Mouse (Mus musculus) forelimb bud, embryonic 11.5 days (tissue): ENCODE results near the gene Rbm5.

Source experiments
- DNase-seq: peaks from one replicate; pipeline ENCODE4 v3.0.0-alpha.2; 2012; ENCODE audit warnings: low read depth, low spot score

Gene Rbm5

DNA sequence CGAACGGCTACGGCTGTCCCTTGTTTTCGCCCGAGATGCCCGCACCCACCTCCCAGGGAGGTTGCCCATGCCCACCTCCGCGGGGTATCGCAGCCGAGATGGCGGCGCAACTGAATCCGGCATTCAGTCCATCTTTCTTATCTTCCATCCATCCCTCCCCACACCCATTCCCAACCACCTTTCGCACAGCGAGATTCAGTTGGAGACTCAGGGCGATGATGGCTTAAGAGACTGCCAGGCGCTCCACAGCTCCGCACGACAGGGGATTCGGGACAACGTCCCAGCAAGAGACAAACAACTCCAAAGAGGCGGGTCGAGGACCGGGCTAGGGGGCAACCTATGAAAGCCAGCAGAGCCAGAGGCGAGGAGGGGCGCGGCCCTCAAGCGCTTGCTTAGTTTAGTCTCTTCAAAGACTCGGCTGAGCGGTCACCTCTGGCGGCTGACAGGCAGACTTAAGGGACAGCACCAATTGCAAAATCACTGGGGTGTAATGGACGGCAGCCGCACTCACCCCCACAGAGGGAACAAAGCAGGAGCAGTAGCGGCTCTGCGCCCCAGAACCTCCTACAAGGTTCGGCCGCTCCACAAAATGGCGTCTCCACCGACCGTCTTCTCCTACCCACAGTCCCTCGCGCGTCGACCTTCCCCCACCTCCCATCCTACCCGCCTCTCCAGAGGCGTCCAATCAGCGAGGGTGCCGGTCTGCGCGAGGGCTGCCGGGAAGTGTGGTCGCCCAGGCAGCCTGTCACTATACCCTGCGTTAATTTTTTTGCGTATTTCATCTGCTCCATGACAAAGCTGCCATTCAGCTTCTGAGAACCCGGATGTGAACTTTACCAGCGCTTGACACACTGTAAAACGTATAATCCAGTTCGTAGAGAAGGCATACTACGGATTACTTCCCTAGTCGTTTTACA, at the start of gene Rbm5:
Rbm5 (minus strand) TSS at position 623 of the 917 bp plus-strand sequence.
- peak; percentile 95 for DNase-seq

DNA sequence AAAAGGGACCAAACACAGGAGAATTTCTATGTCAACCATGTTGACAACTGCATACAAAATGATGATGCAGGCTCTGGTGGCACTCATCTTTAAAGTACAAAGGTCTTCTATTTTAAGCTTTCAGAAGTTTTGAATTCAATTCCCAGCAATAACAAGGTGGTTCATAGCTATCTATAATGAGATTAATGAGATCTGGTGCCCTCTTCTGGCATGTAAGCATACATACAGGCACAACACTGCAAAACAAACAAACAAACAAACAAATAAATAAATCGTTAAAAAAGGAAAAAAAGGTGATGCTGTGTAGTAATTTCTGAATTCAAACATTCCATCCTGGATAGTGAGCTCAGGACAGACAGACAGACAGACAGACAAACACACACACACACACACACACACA, 41.3 kb upstream of the Rbm5 start:
- DNase-seq: no peak

DNA sequence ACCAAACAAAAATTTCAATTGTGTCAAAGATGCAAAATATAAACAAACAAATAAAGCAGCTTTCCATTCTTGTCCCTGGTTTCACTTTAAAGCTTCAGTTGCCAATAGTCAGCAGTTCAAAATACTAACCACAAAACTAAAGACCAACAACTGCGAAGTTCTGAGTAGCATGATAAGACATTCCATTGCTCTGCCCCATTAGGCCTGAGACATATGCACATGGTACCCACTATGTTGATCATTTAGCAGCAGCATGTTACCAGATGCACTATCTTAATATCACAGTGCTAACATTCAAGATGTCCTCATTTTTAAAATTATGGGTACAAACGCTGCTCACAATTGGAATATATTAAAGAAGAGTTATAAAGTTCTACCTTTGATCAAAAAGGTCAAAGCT, 40.2 kb upstream of the Rbm5 start:
- no peak for DNase-seq

DNA sequence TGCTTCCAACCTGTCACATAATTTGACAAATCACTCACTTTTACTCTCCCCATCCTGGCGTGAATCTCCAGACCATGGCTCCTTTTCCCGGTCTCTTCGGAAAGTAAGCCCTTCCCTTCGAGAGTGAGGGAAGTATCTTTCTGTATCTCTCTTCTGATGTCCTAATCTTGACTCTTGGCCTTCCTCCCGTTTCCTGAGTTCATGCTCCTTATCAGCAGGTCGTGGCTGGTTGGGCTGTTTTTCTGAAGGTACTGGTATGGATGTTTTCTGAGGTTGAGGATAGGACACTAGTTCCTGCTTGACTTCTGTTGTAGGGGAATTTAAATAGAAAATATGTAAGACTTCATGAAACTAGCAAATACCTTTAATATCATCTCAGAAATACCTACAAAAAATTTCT, 20.9 kb upstream of the Rbm5 start:
- no peak for DNase-seq

DNA sequence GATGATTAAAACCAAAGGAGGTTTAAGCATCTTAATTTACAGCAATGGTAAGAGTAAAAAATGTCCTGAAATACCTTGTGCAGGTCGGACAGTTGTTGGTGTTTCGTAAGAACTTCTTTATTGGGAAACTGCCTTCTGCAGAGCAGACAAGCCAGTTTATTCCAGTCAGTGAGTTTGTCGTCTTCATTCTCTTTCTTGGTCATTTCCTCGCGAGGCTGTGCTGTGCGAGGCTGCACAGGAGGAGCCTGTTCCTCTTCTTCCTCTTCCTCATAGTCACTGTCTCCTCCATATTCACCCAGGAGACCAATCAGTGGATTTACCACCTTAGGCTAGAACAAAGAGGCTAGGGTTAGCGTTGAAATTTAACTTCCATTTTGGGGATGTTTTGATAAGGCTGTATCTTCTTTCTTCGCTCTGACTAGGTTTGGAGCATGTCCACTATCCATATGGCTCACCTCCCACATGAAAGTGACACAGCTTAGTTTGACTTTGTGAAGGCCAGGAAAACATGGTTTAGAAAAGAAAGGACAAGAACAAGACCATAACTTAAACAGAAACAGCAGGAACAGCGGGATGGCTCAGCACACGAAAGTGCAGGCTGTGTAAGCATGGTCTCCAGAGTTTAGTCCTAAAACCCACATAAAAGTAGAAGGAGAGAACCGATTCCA, 11.9 kb upstream of the Rbm5 start:
- DNase-seq: no peak

DNA sequence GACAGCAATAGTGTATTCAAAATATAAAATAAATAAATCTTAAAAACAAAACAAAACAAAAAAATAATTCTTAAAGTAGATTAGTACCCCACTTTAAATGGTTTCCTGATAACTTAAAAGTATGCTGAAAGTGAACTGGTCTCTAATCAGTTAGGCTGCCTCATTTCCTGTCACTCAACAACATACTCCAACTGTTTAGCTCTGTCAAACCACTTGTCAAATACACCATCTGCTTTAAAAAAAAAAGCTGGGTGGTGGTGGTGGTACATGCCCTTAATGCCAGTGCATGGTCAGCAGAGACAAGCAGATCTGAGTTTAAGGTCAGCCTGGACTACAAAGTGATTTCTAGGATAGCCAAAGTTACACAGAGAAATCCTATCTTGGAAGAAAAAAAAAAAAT, 6.0 kb upstream of the Rbm5 start:
- DNase-seq: no peak

DNA sequence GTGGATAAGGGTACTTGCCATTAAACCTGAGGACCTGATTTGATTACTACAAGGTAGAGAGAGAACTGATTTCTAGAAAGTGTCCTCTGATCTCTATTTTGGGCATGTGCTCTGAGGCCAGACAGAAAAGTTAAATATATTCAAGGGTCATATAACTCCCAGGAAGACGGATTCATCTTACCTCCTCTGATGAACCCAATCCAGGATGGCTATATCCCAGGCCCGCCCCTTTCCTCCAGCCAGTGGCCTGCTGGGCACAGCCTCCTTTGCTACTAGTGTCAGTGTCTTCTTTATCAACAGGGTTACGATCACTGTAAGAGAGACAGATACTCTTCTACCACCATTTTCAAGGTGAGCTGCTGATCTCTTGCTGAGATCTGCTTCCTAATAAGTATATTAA, 3.6 kb upstream of the Rbm5 start:
- DNase-seq: no peak

DNA sequence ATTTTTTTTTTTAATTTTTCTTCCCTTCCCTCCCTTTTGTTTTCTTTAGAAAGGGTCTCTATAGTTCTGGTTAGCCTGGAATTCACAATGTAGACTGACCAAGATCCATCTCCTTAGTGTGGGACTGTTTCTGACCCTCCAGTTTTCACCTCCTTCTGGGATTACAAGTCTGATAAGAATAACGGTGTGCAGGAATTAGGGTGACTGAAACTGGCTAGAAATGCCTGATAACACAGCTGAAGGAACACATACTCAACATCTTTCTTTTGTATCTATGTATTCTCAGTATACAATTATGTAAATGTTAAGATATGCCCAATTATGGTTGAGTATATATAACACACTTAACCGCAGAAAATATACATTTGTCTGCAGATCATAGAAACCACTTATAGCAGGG, 986 bp upstream of the Rbm5 start:
- DNase-seq: no peak

DNA sequence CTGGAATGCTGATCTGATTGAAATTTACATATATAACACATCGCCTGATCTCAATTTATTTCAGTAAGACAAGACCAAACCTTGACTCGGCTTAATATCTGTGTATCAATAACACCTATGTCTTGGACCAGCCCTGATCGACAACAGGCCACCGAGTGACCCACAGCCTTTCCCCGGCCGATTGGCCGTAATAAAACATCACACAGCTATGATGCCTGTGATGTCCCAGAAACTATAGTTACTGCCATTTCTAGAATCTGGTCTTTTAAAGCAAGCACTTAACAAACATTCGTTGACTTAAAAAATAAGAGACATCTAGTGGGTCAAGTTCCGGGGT, 791 bp downstream of the Rbm5 start:
- DNase-seq: no peak

DNA sequence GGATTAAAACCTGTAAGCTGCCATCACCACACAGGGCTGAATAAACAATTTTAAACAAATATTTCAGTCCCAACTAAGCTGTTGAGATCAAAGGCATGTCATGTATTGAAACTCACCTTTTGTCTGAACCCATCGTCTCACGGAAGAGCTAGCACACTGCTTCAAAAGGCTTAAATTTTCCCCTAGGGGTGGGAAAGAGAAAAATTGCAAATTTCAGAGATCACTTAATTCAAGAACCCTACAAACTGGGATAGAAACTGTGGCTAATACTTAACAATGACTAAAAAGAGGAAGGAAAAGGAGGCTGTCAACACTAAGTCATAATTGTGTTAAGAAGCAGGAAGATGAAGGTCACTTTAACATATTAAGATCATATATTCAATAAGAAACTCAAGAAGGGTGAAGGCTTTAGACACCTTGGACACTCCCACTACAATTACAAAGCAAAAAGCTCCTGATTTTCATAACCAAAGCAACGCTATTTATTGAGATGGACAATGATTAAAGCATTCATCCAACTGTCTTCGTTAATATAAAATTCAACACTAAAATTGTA, 1.3 kb downstream of the Rbm5 start:
- no peak for DNase-seq

DNA sequence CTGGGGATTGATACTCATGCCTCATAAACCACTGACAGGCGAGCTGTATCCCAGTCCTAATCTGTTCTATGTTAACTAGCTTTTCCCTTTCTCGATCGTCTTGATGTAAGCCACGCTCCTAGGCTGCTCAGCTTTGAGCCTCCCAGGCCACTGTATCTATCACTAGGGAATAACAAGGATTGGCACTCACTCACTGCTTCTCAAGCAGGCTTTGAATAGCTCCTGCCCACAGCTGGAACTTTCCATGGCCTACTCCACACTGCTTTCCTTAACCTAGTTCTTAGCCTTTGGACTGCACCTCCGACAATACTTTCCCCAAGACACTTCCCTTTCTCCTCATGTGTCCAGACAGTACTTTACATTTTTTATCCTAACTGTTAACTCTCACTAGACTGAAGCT, 1.9 kb downstream of the Rbm5 start:
- no peak for DNase-seq

DNA sequence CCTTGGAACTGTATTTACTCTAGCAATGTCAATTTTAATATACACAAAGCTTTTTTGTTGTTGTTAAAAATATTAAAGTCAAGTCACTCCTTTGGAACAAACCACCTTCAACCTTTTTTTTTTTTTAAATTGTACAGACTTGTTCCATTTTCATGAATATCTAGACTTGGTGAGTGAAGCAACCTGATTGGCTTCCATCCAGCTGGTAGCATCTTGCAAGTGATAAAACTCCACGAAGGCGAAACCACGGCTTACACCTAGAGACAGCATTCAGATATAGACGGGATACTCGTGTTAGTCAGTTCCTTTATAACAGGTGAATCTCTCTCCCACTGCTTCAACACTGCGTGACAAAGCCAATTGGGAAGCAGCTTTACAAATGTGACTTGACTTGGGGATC, 11.2 kb downstream of the Rbm5 start:
- DNase-seq: no peak

DNA sequence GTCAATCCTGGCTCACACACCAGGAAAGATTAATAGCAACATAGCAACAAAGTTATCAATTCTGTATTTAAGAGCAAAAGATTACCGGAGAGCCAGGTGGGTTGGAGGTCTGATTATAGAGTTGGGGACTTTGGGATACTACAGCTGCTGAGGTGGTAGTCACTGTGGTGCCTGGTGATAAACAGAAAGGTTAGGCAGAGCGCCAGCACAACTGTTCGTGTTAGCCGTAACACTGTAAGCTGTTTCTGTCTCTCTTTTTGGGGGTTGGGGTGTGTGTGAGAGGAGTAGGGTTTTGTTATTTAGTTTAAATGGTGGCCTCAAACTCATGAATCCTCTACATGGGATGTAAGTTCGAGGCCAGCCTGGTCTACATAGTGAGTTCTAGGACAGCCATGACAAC, 20.4 kb downstream of the Rbm5 start:
- no peak for DNase-seq

DNA sequence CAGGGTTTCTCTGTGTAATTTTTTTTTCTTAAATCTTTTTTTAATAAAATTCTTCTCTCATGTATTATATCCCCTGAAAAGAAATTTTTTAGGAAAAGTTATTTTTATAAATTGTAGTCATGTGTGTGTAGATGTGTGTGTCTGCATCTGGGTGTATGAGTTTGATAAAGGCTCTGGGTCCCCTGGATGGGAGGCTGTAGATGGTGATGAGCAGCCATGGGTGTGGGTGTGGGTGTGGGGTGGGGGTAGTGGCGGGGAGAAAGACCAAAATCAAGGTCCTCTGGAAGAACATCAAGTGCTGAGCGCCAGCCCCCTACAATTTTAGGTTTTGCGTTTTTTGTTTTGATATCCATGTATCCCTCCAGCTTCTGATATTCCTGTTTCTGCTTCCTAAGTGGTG, 22.7 kb downstream of the Rbm5 start:
- no peak for DNase-seq

DNA sequence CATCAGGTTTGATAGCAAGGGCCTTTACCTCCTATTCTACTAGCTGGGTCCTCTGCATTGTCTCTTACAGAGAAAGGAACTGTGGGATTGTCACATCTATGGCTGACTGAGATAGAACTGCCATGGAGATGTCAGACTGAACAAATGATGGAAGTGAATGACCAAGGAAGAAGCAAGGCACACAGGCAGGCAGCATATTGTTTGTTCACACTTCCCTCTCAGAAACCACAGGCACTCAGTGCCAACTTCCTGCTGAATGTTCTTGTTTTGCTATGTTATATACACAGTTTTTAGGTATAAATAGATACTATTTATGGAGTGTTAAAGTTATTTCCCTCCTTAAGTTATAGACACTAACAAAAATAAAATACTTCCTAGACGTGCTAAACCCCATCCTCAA, 23.5 kb downstream of the Rbm5 start:
- DNase-seq: no peak

DNA sequence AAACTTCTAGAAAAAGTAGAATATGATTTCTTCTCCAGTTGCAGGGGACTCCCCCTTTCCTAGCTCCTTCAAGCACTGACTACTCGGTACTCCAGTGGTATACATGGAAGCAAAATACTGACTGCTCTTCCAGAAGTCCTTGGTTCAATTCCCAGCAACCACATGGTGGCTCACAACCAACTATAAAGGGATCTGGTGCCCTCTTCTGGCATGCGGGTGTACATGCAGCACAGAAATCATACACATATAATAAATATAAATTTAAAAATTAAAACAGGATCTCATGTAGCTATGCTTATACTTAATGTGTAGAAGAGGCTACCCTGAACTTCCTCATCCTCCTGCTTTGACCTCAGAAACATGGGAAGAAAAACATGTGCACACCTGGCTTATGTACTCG, 24.1 kb downstream of the Rbm5 start:
- DNase-seq: no peak

DNA sequence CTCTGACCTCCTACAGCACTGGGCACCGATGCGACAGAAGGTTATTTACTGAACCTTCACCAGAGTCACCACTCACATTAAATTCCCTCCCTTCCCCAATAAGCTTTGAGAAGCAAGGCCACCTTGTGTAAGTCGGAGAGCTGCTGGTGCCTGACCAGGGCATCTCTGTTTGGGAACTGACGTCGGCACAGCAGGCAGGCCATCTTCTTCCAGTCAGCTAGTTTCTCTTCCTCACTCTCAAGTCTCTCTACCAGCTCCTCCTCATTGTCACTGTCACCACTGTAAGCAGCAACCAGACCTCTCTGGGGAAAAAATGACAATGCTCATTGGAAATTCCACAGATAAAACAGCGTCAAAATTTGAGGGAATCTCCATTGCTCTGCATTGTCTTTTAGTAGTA, 26.7 kb downstream of the Rbm5 start:
- no peak for DNase-seq

DNA sequence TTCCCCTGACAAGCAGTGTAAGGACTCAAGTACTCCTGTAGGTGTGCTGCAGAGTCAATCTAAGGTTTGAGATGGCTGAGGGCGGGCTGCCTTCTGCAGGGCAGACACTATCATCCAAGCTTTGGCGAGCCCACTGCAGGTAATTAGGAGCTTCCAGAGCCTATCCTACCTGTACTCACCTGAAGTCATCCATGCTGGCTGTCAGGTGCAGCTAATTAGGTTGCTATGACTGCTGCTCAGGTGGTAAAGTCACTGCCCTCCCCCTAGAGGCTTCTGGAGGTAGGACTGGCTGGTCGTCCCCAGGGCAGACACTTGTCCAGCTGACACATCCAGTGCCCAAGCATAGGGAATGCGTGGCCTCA, 32.0 kb downstream of the Rbm5 start:
- no peak for DNase-seq

DNA sequence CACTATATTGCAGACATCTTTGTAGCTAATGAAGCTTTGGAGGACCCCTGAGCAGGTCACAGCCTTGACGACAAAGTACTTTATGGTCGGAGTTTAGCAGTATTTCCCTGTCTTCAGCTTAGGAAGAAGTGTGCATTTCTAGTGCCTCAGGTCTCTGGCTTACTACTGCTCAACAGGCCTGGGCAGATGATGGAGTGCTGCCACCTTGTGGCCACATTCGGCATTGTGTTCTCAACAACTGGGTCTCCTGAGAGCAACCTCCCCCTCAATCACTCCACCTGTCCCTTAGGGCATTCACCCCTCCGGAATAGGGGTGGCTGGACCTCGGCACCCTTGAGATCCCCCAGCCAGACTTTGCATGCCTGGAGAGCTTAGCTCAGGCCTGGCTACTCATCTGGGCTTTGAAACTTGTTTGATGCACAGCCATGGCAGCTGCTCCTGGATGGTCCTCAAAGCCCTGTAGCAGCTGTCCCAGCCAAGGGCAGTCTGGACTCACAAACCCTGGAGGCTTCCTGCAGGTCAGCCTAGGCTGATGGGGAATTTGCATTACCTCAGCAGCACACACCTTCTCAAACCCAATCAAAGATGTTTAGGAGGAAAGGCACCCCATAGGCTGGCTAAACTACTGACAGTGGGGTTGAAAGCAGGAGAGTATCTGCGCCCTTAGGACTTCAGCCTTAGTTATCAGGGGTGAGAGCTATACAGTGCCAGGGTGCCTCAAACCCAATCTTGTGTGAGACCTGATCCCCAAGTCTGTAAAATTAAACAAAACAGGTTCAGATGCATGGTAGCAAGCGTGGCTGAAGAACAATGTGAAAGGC, 32.6 kb downstream of the Rbm5 start:
- peak; percentile 93 for DNase-seq

DNA sequence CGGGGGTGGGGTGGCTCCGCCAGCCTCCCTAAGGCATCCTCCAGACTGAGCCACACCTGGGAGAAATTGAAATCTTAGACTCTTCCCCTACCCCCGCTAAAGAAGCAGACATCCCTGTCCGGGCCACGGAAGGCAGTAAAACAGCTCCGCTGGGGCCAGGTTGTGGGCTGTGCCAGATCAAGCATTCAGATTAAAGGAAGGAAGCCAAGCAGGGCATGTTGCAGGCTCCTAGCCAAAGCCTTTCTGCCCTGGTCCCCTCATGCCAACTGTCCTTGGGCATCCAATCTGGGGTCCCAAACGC, 34.7 kb downstream of the Rbm5 start:
- DNase-seq: peak; percentile 61

DNA sequence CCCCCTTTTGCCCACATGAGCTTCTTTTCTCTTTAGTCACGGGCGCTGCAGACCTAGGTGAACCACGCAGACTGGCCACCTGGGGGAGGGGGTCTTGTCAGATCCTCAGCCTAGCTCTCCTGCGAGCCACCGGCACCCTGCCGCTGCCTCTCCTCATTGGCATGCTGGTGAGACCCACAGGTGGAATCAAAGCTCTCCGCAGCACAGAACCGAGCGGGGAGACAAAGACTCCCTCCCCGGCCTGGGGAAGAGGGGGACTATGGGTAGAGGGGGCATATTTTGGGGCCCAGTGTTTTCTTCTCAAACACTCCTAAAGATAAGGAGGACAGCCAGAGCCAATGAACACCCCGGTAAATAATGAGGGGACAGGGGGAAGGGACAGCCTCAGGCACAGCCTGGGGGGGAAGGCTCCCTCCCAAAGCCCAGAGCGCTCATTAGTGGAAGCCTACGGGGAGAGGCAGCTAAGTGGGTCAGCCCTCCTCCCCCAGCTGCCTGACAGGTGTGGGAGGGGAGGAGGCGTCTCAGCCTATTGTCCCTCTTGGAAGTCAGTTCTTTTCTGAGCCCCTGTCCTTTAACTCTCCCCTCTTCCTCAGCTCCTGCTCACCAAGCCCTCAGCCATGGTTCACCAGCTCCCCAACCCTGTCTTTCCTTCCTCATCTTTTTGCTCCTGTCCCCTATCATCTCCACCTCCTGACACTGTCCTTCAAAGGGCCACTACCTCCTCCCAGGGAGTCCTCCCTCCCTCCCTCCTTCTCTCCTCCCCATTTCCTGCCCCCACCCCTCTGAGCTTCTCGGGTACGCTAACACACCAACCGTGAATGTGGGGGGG, 35.2 kb downstream of the Rbm5 start:
- no peak for DNase-seq

DNA sequence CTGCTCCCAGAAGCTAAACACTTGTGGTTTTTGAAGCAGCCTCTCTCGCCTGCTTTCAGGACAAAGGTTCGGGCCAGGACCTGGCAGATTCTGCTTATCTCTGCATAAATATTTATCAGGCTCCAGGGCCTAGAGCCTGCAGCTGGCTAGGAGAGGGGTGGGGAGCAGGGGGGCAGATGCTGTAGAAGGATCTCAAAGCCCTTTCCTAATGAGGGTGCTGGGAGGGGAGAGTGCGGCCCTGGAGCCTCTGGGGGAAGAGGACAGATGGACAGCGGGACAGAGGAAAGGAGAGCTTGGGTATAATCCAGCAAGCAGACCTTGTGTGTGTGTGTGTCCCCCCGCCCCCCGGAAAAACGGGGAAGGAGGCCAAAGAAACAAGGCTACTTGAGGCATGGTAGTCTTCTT, 36.2 kb downstream of the Rbm5 start:
- DNase-seq: no peak
